Mouse (Mus musculus) neutrophil, adult 5-6 weeks (primary cell): Measurements from ENCODE around the gene Srp54b. TPM values are rescaled to one million over a fixed set of nuclear protein-coding genes. Genes with fewer than 3 reads are reported as not detected.
"Not testable (repeated sequence)": the region's sequence is repeated elsewhere in the genome, so short reads cannot be mapped to it uniquely, and the experiment has no call there.

Experiments
- ATAC-seq: fragments of 151-379, 151-347 bp; 2 replicates; pipeline ENCODE4 v1.8.0; 2017; ENCODE audit warnings: mild to moderate bottlenecking, moderate TSS enrichment; ENCODE audit not compliant: insufficient number of reproducible peaks, poor library complexity, low FRiP score, severe bottlenecking; ENCODE audit errors: extremely low read depth
- total RNA-seq: library from RNA; stranded (forward); fragments of 200-1000 nt; gene quantifications from 2 replicates; pipeline ENCODE4 v1.2.3, GENCODE M21; 2017

Gene Srp54b
- total RNA-seq, result 58.5 and 70.8 TPM in 2 replicates

- ATAC-seq, result peak; percentile 93
Measured at GRCm38 (mm10) chr12:55154559-55155448, at the start of gene Srp54b. Gene Srp54b (plus strand): TSS chr12:55155104.

GRCm38 (mm10) chr12:55112616-55113015 lies 42.3 kb upstream of the Srp54b start:
- ATAC-seq, result peak; percentile 38; the same call in 1 of the 2 replicates

GRCm38 (mm10) chr12:55124242-55124641 lies 30.7 kb upstream of the Srp54b start, which contains the start of gene Fam177a:
Gene Fam177a (plus strand): TSS chr12:55124469.
- peak; percentile 80 for ATAC-seq

GRCm38 (mm10) chr12:55124731-55125130 lies 30.2 kb upstream of the Srp54b start:
- ATAC-seq, result peak; percentile 23; the same call in 1 of the 2 replicates

GRCm38 (mm10) chr12:55135540-55135939 lies 19.4 kb upstream of the Srp54b start:
- not testable (repeated sequence) for ATAC-seq

GRCm38 (mm10) chr12:55137859-55138258 lies 17.0 kb upstream of the Srp54b start:
- not testable (repeated sequence) for ATAC-seq

- ATAC-seq, result peak; percentile 14; the same call in 1 of the 2 replicates
Measured at GRCm38 (mm10) chr12:55155449-55155783, 512 bp downstream of the Srp54b start.

- not testable (repeated sequence) for ATAC-seq
Measured at GRCm38 (mm10) chr12:55167034-55167557, 12.2 kb downstream of the Srp54b start.

- ATAC-seq, result 0 out of 2 replicates have a peak, but pooled peaks have one; percentile 31
Measured at GRCm38 (mm10) chr12:55187686-55188085, 32.8 kb downstream of the Srp54b start.

- ATAC-seq, result not testable (repeated sequence)
Measured at GRCm38 (mm10) chr12:55189127-55189526, 34.2 kb downstream of the Srp54b start.

GRCm38 (mm10) chr12:55199306-55199705 lies 44.4 kb downstream of the Srp54b start, which contains the start of gene 1700047I17Rik2:
Gene 1700047I17Rik2 (plus strand): TSS chr12:55199592.
- ATAC-seq, result peak; percentile 83

GRCm38 (mm10) chr12:55199799-55200198 lies 44.9 kb downstream of the Srp54b start:
- peak; percentile 18; the same call in 1 of the 2 replicates for ATAC-seq

GRCm38 (mm10) chr12:55212944-55213343 lies 58.0 kb downstream of the Srp54b start:
- not testable (repeated sequence) for ATAC-seq

GRCm38 (mm10) chr12:55229626-55230519 lies 75.0 kb downstream of the Srp54b start, which contains the start of gene Srp54c:
Gene Srp54c (plus strand): TSS chr12:55230168.
- peak; percentile 94 for ATAC-seq

- peak; percentile 10; the same call in 1 of the 2 replicates for ATAC-seq
Measured at GRCm38 (mm10) chr12:55230520-55230861, 75.6 kb downstream of the Srp54b start.
